Mouse (Mus musculus) forelimb bud, embryonic 11.5 days (tissue): ENCODE data around the gene Ksr1.

Source experiments
- DNase-seq: peaks from one replicate; pipeline ENCODE4 v3.0.0-alpha.2; 2012; ENCODE audit warnings: low read depth, low spot score

Gene Ksr1

DNA sequence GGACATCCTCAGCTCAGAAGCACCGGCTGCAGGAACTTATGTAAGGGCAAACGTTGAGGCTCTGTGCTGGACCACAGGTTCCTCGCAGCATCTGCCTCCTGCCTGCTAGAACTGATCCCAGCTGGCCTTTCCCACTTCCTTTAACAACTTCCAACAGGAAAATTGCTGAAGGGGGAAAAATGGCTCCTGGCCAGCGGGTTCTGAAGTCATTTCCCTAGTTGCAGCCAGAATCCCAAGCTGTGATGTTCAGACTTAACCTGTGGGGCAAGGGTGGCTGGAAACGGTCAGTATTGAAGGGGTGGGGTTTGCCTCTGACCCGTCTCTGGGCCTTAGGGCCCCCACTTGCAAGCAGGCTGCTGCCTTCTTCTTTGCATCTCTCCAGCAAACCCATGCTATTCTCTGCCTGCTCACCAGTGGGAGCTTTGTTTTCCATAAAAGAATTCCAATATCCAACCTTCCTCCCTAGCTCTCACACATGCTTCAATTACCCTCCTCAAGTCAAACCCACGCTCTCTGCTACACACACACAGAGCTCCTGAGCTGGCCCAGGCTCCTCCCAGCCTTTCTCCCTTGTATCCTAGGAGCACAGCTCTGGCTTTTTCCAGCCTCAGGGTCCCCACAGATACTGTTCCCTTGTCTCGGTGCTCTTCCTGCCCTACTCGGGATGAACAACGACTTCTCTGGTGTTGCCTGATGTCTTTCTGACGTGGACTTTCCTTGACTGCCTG, 80.6 kb downstream of the Ksr1 start:
- no peak for DNase-seq

DNA sequence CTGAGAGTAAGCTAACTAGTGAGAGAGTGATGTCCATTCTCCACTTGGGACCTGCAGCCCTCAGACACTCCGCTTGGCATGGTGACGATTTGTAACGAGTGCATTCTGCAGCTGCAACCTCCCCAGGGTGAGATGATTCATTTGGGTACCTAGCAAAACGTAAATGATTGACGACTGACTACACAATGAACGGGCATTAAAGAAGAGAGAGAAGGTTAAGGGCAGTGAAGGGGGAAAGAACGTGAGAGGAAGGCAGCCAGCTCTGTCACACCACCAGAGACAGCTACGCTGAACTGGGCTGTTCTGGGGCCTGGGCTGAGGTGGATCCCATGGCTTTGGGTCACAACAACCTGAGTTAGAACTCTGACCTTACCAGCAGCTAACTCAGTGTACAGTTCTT, 81.9 kb downstream of the Ksr1 start:
- no peak for DNase-seq

- DNase-seq: no peak
Measured at GRCm38 (mm10) chr11:79063616-79064015, 82.6 kb downstream of the Ksr1 start.

DNA sequence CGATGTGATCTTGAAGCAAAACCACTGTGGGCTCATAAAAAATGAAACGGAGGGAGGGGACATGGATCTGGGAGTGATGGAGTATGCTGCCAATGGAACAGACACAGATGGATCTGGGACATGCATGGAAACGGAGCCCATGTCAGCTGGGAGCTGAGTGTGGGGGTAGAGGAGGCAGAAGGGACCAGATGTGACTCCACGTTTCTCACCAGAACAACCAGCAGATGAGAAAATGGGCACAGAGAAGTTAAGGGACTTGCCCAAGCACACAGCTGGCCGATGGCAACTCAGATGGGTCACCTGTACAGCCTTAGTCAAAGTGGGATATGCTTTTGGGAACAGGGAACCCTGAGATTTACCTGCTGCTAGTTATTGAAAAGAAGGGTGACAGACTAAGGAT, 83.3 kb downstream of the Ksr1 start:
- no peak for DNase-seq

- DNase-seq: no peak
Measured at GRCm38 (mm10) chr11:79061839-79062238, 84.4 kb downstream of the Ksr1 start.

- DNase-seq: no peak
Measured at GRCm38 (mm10) chr11:79059850-79060249, 86.4 kb downstream of the Ksr1 start.

DNA sequence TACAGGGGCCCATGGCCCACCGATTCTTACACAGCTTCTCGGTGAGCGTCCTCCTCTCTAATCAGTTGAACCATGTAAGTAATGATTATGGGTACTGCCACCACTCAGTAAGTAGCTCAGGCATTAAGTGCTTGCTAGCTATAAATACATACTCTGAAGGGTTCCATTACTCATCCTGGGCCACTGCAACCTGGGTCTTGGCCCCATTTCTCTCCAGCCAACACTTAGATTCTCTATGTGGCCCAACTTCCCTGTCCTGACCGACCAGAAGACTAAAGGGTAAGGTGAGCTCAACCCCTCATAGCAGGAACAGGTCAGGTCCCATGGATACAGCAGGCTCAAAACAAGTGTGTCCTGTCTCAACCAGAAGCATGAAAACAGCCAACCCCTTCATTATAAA, 87.1 kb downstream of the Ksr1 start:
- no peak for DNase-seq

GRCm38 (mm10) chr11:79058610-79059009, 87.6 kb downstream of the Ksr1 start:
- DNase-seq: no peak

DNA sequence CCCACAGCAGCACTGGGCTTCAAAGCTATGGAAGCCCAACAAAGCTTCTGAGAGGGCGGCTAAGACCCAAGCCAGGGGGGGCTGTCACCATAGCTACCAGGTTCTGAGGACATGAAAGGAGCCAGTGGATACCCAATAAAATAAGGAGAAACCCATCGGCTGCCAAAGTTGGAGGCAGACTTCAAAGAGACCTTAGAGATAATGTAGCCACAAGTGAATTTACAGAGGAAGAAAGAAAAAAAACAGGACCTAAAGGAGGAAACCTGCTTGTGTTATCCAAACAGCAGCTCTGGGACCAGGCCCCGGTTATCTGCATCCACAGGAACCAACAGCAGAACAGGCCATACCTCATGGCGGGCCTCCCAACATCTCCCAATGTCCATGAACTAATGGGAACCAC, 88.4 kb downstream of the Ksr1 start:
- no peak for DNase-seq

DNA sequence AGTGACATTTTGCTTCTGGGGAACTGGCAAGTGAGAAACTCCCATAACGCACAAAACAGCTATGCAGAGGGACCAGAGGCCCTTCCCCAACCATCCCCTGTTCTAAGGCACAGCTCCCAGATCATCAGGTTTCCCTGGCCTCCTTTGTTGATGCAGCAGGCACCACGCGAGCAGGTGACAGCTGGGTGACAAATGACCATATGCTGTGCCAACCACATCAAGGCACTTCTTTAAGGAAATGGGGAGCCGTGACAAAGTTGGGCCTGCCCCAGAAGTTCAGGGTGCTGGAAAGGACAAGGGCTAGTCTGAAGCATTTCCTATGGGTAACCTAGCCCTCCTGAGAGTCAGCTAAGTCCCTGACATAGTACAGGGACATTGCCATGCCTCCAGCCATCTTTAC, 89.3 kb downstream of the Ksr1 start:
- DNase-seq: no peak

DNA sequence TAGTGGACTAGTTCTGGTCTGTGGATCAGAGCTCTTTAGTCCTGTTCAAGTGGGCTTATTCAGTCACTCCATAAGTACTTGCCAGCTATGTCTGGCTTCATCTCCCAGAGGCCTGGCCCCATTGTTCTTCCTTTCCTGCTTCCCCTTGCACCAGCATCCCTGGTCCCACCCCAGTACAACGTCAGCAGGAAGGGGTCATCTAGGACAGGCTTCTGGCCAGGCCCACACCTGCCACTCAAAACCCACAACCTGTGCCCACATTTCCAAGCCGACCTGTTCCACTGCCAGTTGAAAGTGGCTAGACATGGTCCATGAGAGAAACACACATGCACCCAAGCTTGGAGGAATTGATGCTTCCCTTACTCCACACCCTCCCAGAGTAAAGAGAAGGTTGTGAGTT, 90.2 kb downstream of the Ksr1 start:
- DNase-seq: no peak

- DNase-seq: no peak
Measured at GRCm38 (mm10) chr11:79055161-79055560, 91.0 kb downstream of the Ksr1 start.

DNA sequence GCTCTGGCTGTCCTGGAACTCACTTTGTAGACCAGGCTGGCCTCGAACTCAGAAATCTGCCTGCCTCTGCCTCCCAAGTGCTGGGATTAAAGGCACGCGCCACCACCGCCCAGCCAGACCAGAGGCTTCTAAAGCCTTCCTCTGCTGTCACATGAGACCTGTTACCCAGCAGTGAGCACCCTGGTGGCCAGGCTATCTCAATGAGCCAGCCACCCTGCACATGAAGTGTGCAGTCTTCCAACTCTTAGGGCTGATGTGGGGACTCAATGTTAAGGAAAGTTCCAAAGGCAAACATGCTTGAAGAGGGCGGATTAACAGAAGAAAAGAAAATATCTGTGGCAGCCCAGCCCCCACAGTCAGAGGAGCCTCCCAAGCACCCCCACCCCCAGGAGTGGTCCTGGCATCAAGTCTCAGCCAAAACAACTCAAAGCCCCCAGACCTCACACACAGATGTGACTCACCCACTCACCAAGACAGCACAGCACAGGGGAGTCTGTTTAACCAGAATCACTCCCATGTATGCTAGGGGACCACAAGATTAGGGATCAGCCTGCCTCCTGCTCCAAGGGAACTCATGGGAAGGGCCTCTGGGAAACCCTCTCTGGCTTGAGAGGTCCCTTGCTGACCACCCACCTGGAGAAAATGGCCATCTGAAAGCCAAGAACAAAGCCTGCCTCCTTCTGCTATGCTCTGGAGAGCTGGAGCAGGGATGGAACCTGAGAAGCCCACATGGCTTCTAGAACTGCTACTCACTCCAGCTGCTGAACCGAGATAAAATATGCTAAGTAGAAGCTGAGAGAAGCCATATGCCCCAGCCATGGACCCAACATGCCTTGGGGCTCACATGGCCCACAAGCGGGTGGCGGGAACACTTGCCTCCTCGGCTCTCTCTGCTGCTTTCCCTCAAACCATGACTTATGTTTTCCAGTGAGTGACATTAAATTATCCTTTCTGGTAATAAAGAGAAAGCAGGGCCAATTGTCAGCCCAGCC, 91.8 kb downstream of the Ksr1 start:
- DNase-seq: peak; percentile 30

- no peak for DNase-seq
Measured at GRCm38 (mm10) chr11:79053437-79053836, 92.8 kb downstream of the Ksr1 start.

DNA sequence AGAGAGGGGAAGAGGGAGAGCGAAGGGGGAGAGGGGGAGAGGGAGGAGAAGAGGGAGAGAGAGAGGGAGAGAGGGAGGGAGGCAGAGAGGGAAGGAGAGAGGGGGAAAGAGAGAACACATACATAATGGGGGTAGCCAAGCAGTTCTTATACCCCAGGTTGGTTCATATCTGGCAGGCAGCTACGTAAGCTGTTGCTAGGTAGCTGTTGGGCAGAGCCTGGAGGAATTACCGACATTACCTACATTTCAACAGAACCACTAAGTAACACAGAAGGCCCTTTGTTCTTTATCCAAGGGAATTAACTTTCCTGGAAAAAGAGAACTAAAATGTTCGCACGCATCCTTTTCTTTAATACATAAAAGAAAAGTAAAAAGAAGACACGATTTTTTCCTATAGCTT, 93.4 kb downstream of the Ksr1 start:
- no peak for DNase-seq

GRCm38 (mm10) chr11:79051522-79051921, 94.7 kb downstream of the Ksr1 start:
- DNase-seq: no peak

DNA sequence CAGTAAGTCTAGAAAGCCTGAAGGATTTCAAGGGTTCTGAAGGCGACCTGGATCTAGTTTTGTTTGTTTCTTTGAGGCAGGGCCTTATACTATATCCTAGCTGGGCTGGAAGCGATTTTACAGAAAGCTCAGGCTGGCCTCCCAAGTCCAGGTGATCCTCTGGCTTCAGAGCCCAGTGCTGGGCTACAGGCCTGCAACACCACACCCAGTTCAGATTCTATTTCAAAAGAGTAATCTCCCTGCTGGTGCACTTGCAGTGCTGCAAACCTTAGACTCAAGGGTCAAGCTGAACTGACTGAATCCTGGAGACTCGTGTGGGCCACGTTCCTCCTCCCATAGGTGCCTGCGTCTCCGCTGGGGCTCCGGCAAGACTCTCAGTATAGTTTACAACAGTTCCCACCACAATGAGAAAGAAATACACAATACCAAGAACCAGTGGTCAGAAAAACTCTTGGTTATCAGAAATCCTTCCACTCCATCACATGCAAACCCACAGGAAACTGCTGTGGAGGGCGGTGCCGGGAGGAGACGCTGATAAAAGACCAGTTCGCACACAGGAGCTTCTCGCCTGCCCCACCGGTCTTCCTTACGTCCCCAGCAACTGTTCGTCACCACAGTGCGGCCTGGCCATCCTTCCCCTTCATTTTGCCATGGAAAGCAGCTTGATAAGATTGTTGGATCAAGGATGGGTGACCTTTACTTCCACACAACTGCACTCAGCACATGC, 95.3 kb downstream of the Ksr1 start:
- DNase-seq: no peak

DNA sequence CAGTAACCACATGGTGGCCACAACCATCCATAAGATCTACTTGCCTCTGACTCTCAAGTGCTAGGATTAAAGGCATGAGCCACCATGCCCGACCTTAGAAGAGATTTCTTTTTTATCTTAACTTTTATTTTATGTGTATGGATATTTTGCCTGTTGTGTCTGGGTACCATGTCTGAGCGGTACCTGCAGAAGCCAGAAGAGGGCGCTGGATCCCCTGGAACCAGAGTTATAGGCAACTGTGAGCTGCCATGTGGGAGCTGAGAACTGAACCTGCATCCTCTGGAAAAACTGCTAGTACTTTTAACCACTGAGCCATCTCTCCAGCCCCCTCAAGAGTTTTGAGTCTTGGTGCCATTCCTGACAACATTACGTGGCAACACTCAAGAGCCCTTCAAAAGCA, 97.3 kb downstream of the Ksr1 start:
- DNase-seq: no peak

DNA sequence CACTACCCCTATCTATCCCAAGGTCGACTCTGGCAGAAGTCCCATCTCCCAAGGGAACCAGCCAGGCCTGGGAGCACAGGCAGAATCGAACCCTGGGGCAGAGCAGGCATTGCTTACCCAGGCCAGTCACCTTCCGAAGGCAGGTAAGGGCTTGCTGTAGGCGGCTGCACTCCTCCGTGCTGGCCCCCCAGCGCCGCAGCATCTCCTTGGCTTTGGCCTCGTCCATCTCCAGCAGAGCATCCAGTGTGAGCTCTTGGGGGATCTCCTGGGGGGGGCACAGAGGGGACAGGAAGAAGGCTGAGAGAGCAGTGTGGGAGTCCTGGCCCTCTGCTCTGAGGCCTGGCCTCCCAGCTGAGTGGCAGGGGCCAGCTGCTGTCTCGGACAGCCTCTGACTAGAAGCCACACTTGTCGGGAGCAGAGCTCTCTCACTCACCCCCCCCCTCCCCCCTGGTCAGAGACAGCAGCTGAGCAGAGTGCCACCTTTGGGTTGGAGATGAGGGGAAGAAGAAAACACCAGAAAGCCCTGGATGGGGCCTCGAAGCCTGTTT, 99.0 kb downstream of the Ksr1 start:
- no peak for DNase-seq

GRCm38 (mm10) chr11:79046561-79047155, 99.5 kb downstream of the Ksr1 start:
- no peak for DNase-seq

DNA sequence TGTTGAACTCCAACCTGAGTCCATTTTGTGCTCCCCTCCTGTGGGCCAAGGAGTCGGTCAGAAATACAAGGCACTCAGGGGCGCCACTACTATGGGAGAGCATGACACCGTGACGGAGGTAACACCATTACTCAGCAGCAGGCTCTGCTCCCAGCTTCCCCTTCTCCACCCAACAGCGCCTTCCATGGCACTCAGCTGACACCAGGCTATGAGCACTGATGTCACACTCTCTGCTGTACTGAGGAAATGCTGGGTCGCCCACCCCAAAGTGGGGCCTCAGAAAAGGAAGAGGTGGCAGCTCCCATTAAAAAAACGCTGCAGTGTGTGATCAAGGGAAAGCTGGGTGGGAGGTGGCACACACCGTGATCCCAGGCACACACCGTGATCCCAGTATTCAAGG, 101.0 kb downstream of the Ksr1 start:
- DNase-seq: no peak
